Mouse (Mus musculus) CH12.LX (cell line): ENCODE measurements around the gene Sec16a.

Experiments used
- CTCF ChIP-seq, 2 experiments: IDR thresholded peaks in 1 of 2; conservative IDR thresholded peaks in 1 of 2; 2 replicates each; pipeline ENCODE4 v1.5.1; 2011 to 2012; ENCODE audit warnings: low read depth in 2 of 2, low read length in 2 of 2, improper control_type of control experiment in 1 of 2, inconsistent platforms in 1 of 2, mild to moderate bottlenecking in 1 of 2, moderate library complexity in 1 of 2
- MAX ChIP-seq: IDR thresholded peaks from 2 replicates; pipeline ENCODE4 v1.6.1; 2011; ENCODE audit warnings: low read length, improper control_type of control experiment
- POLR2A ChIP-seq: IDR thresholded peaks from 2 replicates; pipeline ENCODE4 v1.6.1; 2011; ENCODE audit warnings: low read depth, mild to moderate bottlenecking, improper control_type of control experiment, low read length
- ZC3H11A ChIP-seq: IDR thresholded peaks from 2 replicates; pipeline ENCODE4 v1.6.1; 2012; ENCODE audit warnings: low read depth, mild to moderate bottlenecking, inconsistent platforms, low read length, improper control_type of control experiment
- ZNF384 ChIP-seq: IDR thresholded peaks from 2 replicates; pipeline ENCODE4 v1.6.1; 2012; ENCODE audit warnings: low read depth, low read length, improper control_type of control experiment, inconsistent platforms

- no peak for TF ChIP-seq POLR2A
- no peak for TF ChIP-seq ZC3H11A
- no peak for TF ChIP-seq ZNF384
- no peak for TF ChIP-seq CTCF (conservative IDR thresholded peaks at IDR 0.05 in 1 of 2, IDR thresholded peaks at IDR 0.05 in 1 of 2; ENCODE audit: low read depth in 2 of 2, low read length in 2 of 2)
- 0 out of 2 replicates have a peak, but pooled peaks have one; percentile 52 for TF ChIP-seq MAX
Measured at GRCm38 (mm10) chr2:26493021-26493781, 48.2 kb upstream of the Sec16a start.
